Mouse (Mus musculus): ENCODE measurements around the gene Wdr62.
"Not testable (repeated sequence)": the region's sequence is repeated elsewhere in the genome, so short reads cannot be mapped to it uniquely, and the experiment has no call there.

Gene Wdr62

DNA sequence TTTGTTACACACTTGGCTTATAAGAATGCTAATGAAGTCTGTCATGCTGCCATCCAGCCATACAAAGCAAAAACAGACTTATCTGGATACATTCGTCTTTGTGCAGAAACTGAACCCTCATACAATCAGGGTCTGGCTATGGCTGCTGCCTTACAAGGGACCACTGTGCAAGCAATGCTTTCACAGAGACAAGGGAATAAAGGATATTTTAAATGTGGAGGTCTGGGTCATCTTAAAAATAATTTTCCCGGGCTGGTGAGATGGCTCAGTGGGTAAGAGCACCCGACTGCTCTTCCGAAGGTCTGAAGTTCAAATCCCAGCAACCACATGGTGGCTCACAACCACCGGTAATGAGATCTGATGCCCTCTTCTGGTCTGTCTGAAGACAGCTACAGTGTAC is 73.9 kb downstream of the Wdr62 start:
- not testable (repeated sequence) for DNase-seq (ENCODE audit: low spot score in 2 of 2)

GRCm38 (mm10) chr7:30205383-30205782 is 74.8 kb downstream of the Wdr62 start:
- DNase-seq (ENCODE audit: low spot score in 2 of 2): peak; percentile 53 to 64

DNA sequence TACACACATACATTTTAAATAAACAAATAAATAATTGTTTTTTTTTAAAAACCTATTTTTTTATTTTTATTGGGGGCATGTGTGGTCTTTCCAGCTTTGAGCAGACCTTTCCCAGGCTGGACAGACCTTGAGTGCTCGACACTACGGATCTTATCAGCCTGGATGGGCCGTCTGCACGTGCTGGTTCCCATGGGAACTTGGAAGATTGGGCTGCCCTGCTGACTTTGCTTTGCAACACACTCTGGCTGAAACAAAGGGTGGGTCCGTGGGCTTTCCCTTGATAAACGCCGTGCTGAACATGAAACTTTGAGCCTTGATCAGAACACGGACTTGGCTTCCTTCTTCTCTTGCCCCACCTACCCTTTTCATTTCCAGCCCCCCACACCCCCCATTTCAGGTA is 75.8 kb downstream of the Wdr62 start:
- no peak for DNase-seq (ENCODE audit: low spot score in 2 of 2)

DNA sequence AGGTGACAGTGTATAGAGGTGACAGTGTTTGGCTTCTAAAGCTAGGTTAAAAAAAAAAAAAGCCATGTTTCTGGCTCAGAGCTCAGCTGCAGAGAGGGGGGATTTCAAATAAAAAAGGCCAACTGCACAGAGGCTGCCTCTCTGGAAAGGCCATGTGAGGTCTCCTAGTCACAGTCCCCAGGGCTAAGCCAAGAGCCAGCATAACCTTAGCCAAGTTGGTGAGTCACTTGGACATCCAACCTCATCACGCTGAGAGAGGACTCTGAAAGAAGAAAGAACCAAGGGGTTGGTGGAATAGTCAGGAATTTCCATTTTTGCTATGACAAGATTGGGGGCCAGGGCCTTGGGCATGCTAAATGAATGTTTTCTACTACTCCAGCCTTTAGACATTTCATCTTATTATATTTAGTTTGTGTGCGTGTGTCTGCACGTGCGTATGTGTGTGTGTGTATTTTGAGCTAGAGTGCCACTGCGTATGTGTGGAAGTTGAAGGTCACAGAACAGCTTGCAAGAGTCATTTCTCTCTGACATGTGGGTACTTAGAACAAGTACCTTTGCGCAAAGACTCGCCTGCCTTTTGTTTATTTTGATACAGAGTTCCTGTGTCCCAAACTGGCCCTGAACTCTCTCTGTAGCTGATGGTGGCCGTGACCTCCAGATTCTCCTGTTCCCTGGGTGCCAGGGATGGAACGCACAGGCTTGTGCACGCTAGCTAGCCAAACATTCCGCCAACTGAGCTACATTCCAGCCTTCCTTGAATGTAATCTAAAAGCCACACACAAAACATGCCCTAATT is 77.1 kb downstream of the Wdr62 start:
- DNase-seq (ENCODE audit: low spot score in 2 of 2): no peak

- not testable (repeated sequence) for DNase-seq (ENCODE audit: low spot score in 2 of 2)
Observed at GRCm38 (mm10) chr7:30200661-30201060, 79.6 kb downstream of the Wdr62 start.

- DNase-seq (ENCODE audit: low spot score in 2 of 2): no peak
Observed at GRCm38 (mm10) chr7:30200200-30200599, 80.0 kb downstream of the Wdr62 start.

DNA sequence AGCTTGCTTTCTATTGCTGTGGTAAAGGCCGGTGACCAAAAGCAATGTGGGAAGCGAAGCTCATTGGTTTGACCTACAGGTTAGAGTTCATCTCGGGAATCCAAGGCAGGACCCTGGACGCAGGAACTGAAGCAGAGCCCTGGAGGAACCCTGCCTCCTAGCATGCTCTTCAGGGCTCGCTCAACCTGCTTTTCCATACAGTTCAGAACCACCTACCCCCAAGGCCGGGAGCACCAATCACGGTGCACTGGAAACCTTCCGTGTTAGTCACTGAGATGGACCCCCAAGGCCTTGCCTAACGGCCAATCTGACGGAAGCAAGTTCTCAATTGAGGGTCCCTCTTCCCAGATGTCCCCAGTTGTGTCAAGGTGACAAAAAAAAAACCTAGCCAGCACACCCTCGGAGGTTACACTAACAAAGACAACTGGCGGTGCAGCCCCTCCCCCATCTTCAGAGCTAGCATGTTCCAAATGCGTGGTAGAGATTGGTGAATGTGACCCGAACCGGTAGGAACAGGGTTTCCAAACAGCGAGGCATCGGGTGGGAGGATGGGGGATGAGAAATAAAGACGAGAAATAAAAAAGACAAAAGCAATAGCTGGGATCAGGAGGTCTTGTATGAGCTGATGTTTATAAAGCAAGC is 80.6 kb downstream of the Wdr62 start:
- DNase-seq (ENCODE audit: low spot score in 2 of 2): no peak

DNA sequence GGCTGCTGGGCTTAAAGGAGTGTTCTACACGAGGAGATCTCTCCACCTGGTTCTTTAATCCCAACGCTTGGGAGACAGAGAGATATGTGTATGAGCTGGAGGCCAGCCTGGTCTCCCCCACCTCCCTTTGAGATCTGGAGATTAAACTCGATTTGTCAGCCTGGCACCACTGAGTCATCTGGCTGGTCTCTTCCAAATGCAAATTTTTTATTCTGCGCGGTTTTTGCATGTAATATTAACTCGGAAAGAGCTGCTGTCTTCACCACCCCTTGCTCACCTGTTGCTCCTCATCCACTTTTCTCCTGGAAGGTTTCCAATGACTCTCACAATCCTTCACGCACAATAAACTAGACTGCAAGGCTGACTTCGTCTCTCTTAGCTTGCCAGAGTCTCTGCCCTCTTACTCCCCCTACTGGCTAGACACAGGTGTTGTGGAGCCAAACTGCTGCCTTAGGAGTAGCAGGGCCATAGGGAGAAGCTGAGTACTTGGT is 81.7 kb downstream of the Wdr62 start, which contains the start of gene Capns1:
Capns1 (minus strand) TSS at position 331 of the 491 bp plus-strand sequence.
- DNase-seq (ENCODE audit: low spot score in 2 of 2): peak; percentile 63 to 64

DNA sequence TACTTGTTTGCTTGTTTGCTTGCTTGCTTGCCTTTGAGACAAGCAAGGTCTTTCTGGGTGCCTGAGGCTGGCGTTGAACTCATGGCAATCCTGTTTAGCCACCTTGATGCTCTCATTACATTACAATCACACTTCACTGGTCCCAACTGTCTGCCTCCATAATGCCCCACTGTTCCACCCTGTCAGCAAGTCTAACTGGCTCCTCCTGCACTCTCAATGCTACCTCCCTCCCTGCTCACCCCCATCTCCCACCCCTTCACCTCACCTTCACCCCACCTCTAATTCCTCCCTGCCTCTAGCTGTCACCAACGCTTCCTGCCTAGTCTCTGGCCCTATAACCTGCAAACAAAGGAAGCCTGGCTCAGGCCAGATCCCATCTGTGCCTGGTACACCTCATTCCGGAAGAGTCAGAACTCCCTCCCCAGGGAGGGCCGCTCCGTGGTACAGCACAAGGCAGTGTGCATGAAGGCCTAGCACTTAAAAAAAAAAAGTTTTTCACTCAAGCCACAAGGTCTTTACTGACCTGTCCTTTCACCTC is 82.6 kb downstream of the Wdr62 start:
- no peak for DNase-seq (ENCODE audit: low spot score in 2 of 2)

GRCm38 (mm10) chr7:30196171-30196570 is 84.0 kb downstream of the Wdr62 start:
- DNase-seq (ENCODE audit: low spot score in 2 of 2): no peak

GRCm38 (mm10) chr7:30195461-30195860 is 84.8 kb downstream of the Wdr62 start:
- no peak for DNase-seq (ENCODE audit: low spot score in 2 of 2)

DNA sequence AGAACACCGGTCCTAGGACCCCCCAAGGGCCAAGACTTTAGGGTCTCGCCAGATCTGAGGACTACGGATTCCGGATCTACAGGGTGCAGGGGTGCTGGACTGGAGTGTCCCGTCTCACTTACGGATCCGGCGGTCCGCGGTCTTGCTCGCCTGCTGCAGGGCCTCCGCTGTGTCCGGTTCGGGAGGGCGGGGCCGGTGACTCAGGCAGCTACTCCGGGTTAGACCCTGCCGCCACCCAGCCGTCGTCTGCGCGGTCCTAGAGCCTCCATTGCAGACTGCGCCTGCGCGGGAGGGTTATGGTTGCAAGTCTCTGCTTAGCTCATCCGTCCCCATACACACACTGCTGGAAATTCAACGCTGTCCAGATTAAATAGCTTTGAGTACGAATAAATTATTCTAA is 85.3 kb downstream of the Wdr62 start:
- DNase-seq (ENCODE audit: low spot score in 2 of 2): peak; percentile 94 to 95

- peak in 1 of 2 experiments; percentile 13 for DNase-seq (ENCODE audit: low spot score in 2 of 2)
Observed at GRCm38 (mm10) chr7:30194101-30194831, 86.0 kb downstream of the Wdr62 start.

DNA sequence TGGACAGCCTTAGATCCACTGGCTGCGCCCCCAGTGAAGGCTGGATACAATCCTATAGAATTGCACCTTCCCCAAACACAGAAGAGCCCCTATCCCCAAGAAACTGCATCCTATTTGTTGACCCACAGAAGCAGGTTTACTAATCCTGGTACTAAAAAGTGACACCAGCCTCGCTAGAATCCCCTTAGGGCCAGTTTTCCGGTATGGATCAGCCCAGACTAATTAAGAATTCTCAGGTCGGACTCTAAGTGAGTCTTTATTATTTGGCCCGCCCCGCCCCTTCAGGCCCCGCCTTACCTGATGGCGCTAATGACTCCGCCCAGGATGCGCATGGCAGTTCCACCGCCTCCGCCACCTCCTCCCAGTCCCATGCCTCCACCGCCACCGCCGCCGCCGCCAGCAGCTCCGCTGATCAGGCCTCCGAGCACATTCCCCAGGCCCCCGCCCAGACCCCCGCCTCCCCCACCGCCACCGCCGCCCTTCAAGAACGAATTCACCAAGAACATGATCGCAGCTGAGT is 86.6 kb downstream of the Wdr62 start:
- peak; percentile 70 to 77 for DNase-seq (ENCODE audit: low spot score in 2 of 2)

DNA sequence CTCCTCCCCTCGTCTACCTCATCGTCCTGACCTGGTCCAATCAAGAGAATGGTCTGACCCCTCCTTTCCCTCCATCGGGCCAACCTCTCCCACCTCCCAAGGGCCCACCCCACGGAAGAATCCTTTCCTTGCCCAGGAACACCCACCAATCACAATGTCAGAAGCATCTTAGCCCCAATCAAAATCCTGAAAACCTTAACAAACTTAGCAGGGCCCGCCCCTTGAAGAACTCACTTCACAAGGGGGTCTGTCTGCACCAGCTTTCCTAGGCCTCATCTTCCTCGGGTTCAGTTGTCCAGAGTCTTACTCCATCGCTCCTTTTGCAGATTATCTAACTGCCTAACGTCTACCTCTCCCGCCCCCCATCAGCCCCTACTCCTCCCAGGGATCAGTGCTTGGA is 87.2 kb downstream of the Wdr62 start:
- DNase-seq (ENCODE audit: low spot score in 2 of 2): no peak

DNA sequence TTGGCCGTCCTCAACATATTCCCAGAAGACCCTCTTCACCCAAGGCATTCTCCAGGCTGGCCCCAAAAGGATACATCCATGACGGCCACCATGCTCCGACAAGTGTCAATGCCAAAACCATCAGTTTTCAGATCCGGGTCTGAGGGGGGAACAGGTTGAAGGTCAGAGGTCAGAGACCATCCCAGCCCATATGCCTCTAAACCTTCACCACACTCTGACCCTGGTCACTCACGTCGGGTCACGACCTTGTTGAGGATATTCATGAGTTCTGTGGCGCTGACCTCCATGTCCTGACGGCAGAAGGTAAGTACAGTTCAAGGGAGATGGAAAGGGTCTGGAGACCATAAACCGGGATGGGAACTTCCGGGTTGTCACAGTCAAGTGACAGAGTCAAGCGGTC is 88.1 kb downstream of the Wdr62 start:
- no peak for DNase-seq (ENCODE audit: low spot score in 2 of 2)
